Mouse (Mus musculus): ENCODE measurements around the gene Ppp1r35. TPM values are rescaled to one million over a fixed set of nuclear protein-coding genes. Genes with fewer than 3 reads are reported as not detected.

Ppp1r35 gene
- polyA plus RNA-seq, 1 experiment from 2014 or later: 78.3 TPM

DNA sequence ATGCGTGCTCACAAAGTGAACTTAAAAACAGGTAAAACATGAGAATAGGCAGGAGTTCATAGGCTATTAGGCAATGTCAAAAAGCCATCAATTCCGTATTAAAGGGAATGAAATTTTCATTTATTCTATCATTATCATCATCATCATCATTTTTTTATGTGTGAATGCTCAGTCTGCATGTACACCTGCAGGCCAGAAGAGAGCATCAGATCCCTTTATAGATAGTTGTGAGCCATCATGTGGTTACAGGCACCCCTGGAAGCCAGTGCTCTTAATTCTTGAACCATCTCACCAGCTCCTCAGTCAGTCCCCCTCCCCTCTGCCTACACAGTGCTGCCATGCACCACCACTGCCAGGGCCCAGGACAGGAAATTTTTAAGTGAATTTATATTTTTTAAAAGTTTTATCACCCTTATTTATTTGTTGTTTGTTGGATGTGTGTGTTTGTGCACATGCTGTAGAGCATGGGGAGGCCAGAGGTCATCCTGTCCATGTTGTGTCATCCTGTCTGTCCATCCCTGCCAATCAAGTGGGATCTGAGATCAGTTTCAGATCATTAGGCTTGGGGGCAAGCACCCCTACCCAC is 10.4 kb downstream of the Ppp1r35 start:
- Histone ChIP-seq H3K4me1 (replicated peaks) (peaks cover 22% of the 10 kb centered on the region), H3K9me3 (0 out of 2 replicates have a peak, but pooled peaks cover 2% of the 10 kb centered on the region), H3K4me3 (no peak overlapping the region), H3K36me3 (peaks cover 12% of the 10 kb centered on the region), H3K27me3 (ENCODE audit: insufficient read depth, poor library complexity, severe bottlenecking) (peaks cover 18% of the 10 kb centered on the region), H3K27ac (no peak overlapping the region)
- no peak for DNase-seq (ENCODE audit: low spot score)
- WGBS: 93% methylated on average over 2 of the region's 2 CpGs

DNA sequence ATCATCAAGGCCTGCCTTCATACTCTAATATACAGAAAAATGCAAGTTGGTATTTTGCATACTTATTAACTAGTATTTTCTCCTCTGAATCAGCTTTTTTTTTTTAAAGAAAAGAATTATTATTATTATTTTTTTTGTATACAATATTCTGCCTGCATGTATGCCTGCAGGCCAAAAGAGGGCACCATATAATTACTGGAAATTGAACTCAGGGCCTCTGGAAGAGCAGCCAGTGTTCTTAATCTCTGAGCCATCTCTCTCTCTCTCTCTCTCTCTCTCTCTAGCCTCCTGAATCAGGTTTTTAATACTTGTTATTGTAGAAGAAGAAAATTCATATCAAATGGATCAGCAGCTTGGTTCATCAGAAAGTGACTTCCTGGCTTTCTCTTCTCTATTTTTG is 12.9 kb downstream of the Ppp1r35 start:
- Histone ChIP-seq H3K4me1 (replicated peaks) (peaks cover 6% of the 10 kb centered on the region), H3K36me3 (no peaks in the 10 kb centered on the region), H3K4me3 (no peak overlapping the region), H3K27me3 (ENCODE audit: insufficient read depth, poor library complexity, severe bottlenecking) (peaks cover 18% of the 10 kb centered on the region), H3K27ac (no peak overlapping the region), H3K9me3 (0 out of 2 replicates have a peak, but pooled peaks cover 2% of the 10 kb centered on the region)
- DNase-seq (ENCODE audit: low spot score): no peak

DNA sequence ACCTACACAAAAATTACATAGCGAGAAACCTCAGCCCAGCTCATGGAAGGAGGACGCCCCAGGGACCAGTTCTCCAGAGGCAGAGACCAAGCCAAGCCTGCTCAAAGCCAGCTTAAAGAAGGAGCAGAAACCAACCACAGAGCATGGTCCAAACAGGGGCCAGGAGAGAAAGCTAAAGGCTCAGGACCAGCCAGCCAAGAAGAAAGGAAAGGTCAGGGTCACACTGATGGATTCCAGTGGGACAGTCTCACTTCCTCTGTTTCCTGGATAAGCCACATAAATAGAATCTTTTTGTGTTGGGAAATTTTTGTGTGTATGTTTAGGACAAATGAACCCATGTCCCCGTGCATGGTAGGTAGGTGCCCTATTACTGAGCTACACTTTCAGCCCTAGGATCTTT is 18.0 kb downstream of the Ppp1r35 start:
- Histone ChIP-seq H3K27ac (no peak overlapping the region), H3K9me3 (no peaks in the 10 kb centered on the region), H3K4me1 (replicated peaks) (no peaks in the 10 kb centered on the region), H3K36me3 (no peaks in the 10 kb centered on the region), H3K27me3 (ENCODE audit: insufficient read depth, poor library complexity, severe bottlenecking) (no peaks in the 10 kb centered on the region), H3K4me3 (no peak overlapping the region)
- no peak for DNase-seq (ENCODE audit: low spot score)
- WGBS: 81% methylated on average over 3 of the region's 3 CpGs

DNA sequence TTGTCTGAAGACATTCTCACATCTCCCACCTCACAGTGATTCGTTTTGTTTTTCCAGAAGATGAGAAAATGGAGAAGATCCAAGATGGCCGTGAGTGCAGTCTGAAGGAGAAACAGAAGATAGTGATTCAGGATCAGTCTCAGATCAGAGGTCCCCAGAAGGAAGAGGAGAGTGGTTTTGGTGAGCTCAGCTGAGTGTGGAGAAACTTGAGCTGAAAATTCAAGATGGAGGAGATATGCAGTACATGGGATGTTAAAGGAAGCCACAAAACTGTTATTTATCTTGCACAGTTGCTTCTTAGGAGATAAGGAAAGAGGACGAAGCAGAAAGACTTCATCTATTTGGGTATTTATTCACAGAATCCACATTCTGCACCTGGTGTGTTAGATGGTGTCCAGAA is 22.3 kb downstream of the Ppp1r35 start:
- no peak for DNase-seq (ENCODE audit: low spot score)
- H3K9me3 ChIP-seq: no peaks in the 10 kb centered on the region
- WGBS: 80% methylated on average over 3 of the region's 3 CpGs
- H3K4me3 ChIP-seq: no peak overlapping the region
- H3K4me1 ChIP-seq (replicated peaks): no peaks in the 10 kb centered on the region
- H3K27me3 ChIP-seq (ENCODE audit: insufficient read depth, poor library complexity, severe bottlenecking): no peaks in the 10 kb centered on the region
- no peaks in the 10 kb centered on the region for H3K36me3 ChIP-seq
- H3K27ac ChIP-seq: no peak overlapping the region

DNA sequence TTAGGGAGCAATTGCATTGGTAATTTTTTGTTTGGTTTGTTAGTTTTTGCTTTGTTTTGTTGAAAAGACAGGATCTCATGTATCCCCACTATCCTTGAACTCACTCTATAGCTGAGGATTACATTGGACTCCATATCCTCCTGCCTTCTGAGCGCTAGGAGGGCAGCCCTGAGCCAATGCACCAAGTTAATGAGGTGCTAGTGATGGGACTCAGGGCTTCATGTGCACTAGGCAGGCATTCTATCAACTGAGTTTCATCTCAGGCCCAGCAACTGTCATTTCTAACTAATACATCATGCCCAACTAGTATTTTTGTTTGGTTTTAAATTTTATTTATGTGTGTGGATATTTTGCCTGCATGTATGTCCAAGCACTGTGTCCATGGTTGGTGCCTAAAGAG is 27.5 kb downstream of the Ppp1r35 start:
- Histone ChIP-seq H3K27ac (no peak overlapping the region), H3K9me3 (no peaks in the 10 kb centered on the region), H3K4me1 (replicated peaks) (no peaks in the 10 kb centered on the region), H3K27me3 (ENCODE audit: insufficient read depth, poor library complexity, severe bottlenecking) (no peaks in the 10 kb centered on the region), H3K36me3 (no peaks in the 10 kb centered on the region), H3K4me3 (no peak overlapping the region)
- DNase-seq (ENCODE audit: low spot score): no peak
- WGBS: 72% methylated on average over 1 of the region's 1 CpGs

DNA sequence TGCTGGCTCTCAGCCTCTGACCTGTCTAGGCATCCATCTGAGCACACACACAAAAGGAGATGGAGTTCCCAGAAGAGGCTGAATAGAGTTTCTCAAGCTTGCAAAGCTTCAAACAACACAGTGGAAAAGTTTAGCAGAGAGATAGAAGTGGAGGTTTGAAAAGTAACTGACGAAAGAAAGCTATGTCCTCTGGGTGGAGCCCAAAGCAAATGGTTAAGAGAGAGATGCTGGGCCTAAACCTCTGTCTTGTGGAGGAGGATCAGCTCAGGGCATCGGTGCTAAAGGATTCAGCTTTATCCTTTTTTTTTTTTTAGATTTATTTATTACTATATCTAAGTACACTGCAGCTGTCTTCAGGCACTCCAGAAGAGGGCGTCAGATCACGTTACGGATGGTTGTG is 29.7 kb downstream of the Ppp1r35 start:
- H3K4me1 ChIP-seq (replicated peaks): no peaks in the 10 kb centered on the region
- no peak for DNase-seq (ENCODE audit: low spot score)
- WGBS: 89% methylated on average over 5 of the region's 5 CpGs
- H3K27me3 ChIP-seq (ENCODE audit: insufficient read depth, poor library complexity, severe bottlenecking): no peaks in the 10 kb centered on the region
- no peaks in the 10 kb centered on the region for H3K36me3 ChIP-seq
- H3K9me3 ChIP-seq: no peaks in the 10 kb centered on the region
- H3K27ac ChIP-seq: no peak overlapping the region
- no peak overlapping the region for H3K4me3 ChIP-seq

DNA sequence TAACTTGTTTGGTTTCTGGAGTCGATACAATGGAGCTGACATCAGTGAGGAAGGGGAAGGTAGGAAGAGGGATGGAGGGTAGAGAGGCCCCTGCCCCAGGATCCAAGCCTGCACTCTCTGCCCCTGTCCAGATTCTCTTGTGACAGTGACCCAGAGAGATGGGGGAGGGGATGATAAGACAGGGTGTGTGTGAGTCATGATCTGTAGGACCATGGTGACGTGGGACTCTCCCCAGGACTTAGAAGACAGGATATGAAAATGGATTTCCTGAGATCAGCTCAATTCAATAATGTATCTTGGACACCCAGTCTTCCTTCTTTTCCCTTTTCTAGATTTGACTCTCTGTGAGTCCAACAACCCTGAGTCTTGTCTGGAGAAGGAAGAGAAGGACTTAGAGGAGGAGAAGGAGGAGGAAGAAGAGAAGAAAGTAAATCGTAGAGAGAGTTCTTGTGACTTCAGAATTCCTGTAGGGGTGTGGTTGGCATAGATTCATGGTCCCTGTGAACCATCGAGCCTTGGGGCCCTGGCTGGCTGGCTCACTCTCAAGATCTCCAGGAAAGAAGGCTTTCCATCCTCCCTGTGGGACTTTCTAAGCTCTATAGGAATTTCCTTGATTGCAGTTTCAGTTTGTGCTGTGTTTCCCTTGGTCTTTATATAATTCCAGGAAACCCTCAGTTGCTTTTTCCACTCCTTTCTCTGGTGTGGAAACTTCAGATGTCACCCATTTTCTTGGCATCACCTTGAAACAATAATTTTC is 39.0 kb downstream of the Ppp1r35 start:
- Histone ChIP-seq H3K4me3 (no peak overlapping the region), H3K27me3 (ENCODE audit: insufficient read depth, poor library complexity, severe bottlenecking) (no peaks in the 10 kb centered on the region), H3K36me3 (no peaks in the 10 kb centered on the region), H3K27ac (no peak overlapping the region), H3K9me3 (0 out of 2 replicates have a peak, but pooled peaks cover 3% of the 10 kb centered on the region), H3K4me1 (replicated peaks) (0 out of 2 replicates have a peak, but pooled peaks cover 3% of the 10 kb centered on the region)
- DNase-seq (ENCODE audit: low spot score): no peak
- WGBS: 81% methylated on average over 4 of the region's 4 CpGs

DNA sequence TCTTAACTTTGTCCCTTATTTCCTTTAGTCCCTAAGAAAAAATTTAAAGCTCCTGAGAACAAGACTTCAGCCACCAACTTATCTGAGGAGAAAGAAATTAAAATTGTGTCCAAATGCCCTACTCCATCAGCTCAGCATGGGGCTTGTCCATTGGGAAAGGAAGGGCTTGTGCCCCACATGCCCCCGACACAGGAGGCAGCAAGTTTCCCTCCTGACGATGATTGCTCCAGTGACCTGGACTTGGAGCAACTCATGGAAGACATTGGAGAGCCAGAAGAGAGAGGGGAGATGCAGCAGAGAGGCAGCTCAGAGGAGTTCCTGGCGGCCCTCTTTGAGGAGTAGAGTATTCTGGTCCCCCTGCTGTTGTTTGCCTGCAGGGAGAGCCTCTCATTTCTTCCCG is 43.5 kb downstream of the Ppp1r35 start:
- Histone ChIP-seq H3K9me3 (no peaks in the 10 kb centered on the region), H3K27ac (no peak overlapping the region), H3K4me3 (no peak overlapping the region), H3K36me3 (no peaks in the 10 kb centered on the region), H3K4me1 (replicated peaks) (0 out of 2 replicates have a peak, but pooled peaks cover 3% of the 10 kb centered on the region), H3K27me3 (ENCODE audit: insufficient read depth, poor library complexity, severe bottlenecking) (no peaks in the 10 kb centered on the region)
- DNase-seq (ENCODE audit: low spot score): no peak
- WGBS: 69% methylated on average over 4 of the region's 4 CpGs

DNA sequence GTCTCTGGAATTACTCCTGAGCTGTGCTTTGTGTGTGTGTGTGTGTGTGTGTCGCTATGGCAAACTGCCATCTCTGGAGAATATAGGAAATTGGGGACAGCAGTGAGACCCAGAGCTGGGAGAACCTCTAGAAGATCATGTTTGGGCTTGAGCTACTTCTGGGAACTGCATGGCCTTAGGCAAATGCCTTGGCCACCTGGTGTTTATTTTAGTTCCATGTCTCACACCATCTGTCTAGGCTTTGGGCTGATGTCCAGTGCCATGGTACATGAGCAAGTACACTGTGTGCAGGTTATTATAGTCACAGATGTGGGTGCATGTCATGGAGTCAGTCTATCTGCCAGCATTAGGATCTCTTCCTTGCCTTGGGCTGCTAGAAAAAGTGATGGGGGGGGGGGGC is 44.0 kb downstream of the Ppp1r35 start:
- Histone ChIP-seq H3K4me3 (no peak overlapping the region), H3K27me3 (ENCODE audit: insufficient read depth, poor library complexity, severe bottlenecking) (no peaks in the 10 kb centered on the region), H3K27ac (no peak overlapping the region), H3K9me3 (no peaks in the 10 kb centered on the region), H3K4me1 (replicated peaks) (0 out of 2 replicates have a peak, but pooled peaks cover 3% of the 10 kb centered on the region), H3K36me3 (no peaks in the 10 kb centered on the region)
- no peak for DNase-seq (ENCODE audit: low spot score)
- WGBS: 92% methylated on average over 1 of the region's 1 CpGs

DNA sequence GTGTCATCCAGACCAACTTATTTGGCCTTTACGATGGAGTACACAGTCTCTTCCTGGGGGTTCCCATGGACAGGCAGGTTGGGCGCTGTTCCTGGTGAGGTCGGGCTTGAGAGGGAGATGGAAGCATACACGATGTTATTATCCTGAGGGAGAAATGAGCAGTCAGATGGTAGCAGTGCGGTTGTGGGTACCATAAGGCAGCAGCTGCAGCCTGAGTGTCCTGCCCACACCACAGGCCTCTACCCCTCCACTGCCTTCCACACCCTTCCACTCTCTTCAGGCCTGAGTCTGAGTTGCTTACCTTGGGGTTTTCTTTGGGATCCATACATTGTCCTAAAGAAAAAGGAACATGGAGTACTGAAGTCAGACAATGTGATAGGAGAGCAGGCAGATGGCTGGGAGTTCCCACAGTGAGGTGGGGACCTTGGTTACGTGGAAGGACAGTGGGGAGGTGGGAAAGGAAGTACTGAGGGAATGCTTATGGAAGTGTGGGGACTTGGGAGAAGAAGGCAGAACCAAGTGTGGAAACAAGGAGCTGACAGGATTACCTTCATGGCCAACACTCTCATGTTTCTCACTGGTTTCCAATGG is 44.9 kb downstream of the Ppp1r35 start:
- Histone ChIP-seq H3K4me1 (replicated peaks) (0 out of 2 replicates have a peak, but pooled peaks cover 3% of the 10 kb centered on the region), H3K27me3 (ENCODE audit: insufficient read depth, poor library complexity, severe bottlenecking) (no peaks in the 10 kb centered on the region), H3K36me3 (no peaks in the 10 kb centered on the region), H3K27ac (no peak overlapping the region), H3K4me3 (no peak overlapping the region), H3K9me3 (no peaks in the 10 kb centered on the region)
- WGBS: 83% methylated on average over 6 of the region's 6 CpGs
- DNase-seq (ENCODE audit: low spot score): no peak

DNA sequence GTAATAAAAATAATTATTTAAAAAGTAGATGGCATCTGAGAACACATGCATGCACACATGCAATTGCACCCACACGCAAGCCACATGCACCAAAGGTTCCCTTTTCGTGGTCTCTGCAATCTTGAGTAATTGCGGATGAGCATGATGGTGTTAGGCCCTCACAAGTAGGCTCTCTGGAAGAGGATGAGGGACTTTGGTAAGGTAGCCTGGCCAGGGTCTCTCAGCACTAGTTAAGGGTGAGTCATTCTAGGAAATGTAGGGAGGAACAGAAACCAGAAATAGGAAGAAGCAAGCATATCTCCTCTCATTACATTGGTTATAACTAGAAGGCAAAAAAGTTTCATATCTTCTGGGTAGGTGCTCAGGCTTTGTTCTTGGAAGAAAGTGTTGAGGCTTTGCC is 46.4 kb downstream of the Ppp1r35 start:
- H3K27ac ChIP-seq: no peak overlapping the region
- H3K4me1 ChIP-seq (replicated peaks): 0 out of 2 replicates have a peak, but pooled peaks cover 3% of the 10 kb centered on the region
- H3K27me3 ChIP-seq (ENCODE audit: insufficient read depth, poor library complexity, severe bottlenecking): no peaks in the 10 kb centered on the region
- 94% methylated on average over 3 of the region's 3 CpGs for WGBS
- no peaks in the 10 kb centered on the region for H3K9me3 ChIP-seq
- no peak overlapping the region for H3K4me3 ChIP-seq
- no peak for DNase-seq (ENCODE audit: low spot score)
- H3K36me3 ChIP-seq: no peaks in the 10 kb centered on the region

DNA sequence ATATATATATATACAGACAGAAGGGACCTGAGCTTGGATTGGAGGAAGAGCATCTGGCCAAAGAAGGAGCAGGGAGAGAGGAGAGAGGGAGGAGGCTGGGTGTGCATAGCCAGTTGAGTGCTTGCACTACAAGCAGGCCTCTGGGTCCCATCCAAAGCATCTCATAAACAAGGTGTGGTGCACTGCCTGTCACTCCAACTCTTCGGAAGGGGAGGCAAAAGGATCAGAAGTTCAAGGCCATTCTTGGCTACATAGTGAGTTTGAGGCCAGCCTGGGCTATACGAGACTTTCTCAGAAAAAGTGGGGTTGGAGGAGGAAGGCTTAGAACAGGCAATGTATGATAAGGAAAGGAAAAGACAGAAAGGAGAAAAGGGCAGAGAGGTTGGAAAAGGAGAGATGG is 47.3 kb downstream of the Ppp1r35 start:
- Histone ChIP-seq H3K27me3 (ENCODE audit: insufficient read depth, poor library complexity, severe bottlenecking) (no peaks in the 10 kb centered on the region), H3K4me1 (replicated peaks) (0 out of 2 replicates have a peak, but pooled peaks cover 3% of the 10 kb centered on the region), H3K27ac (no peak overlapping the region), H3K36me3 (no peaks in the 10 kb centered on the region), H3K4me3 (no peak overlapping the region), H3K9me3 (no peaks in the 10 kb centered on the region)
- DNase-seq (ENCODE audit: low spot score): no peak
- 81% methylated on average over 2 of the region's 2 CpGs for WGBS

DNA sequence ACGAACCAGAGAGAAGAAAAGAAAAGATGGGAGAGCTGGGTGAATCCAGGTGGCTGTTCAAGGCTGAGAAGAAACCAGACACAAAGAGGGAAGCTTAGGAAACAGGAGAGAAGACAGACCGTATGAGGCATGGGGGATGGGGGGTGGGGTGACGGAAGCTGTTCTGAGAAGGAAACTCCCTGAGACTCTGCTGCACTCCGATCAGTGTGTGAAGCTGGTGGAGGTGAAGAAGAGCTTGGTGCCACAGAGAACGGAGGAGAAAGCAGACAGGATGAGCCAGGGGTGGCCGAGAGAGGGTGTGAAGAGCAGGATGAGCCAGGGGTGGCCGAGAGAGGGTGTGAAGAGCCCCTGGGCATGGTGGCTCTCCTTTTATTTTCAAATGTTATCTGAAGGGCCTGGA is 47.8 kb downstream of the Ppp1r35 start:
- Histone ChIP-seq H3K4me3 (no peak overlapping the region), H3K36me3 (no peaks in the 10 kb centered on the region), H3K4me1 (replicated peaks) (0 out of 2 replicates have a peak, but pooled peaks cover 3% of the 10 kb centered on the region), H3K27me3 (ENCODE audit: insufficient read depth, poor library complexity, severe bottlenecking) (no peaks in the 10 kb centered on the region), H3K9me3 (no peaks in the 10 kb centered on the region), H3K27ac (no peak overlapping the region)
- no peak for DNase-seq (ENCODE audit: low spot score)
- 67% methylated on average over 7 of the region's 7 CpGs for WGBS
